Mouse (Mus musculus) heart, embryonic 11.5 days (tissue): Measurements from ENCODE around the gene Cpm. TPM values are rescaled to one million over a fixed set of nuclear protein-coding genes. Genes with fewer than 3 reads are reported as not detected.

Experiments
- ATAC-seq: fragments of 200-750 bp; cut with Nextera tagmentation; replicated peaks from 2 replicates; pipeline ENCODE4 v1.8.0; 2017; ENCODE audit warnings: moderate library complexity; ENCODE audit not compliant: insufficient number of reproducible peaks, low FRiP score, low TSS enrichment
- H3K27ac ChIP-seq: fragments of 300-500 bp; sonication (generic); 2 replicates; pipeline ENCODE4 v1.5.1; 2014; ENCODE audit warnings: mild to moderate bottlenecking, low read depth, low read length
- H3K27me3 ChIP-seq: fragments of 300-500 bp; sonication (generic); 2 replicates; pipeline ENCODE4 v1.6.1; 2014; ENCODE audit warnings: mild to moderate bottlenecking, low read length, mixed read lengths; ENCODE audit not compliant: control insufficient read depth, insufficient read depth
- H3K36me3 ChIP-seq: fragments of 300-500 bp; sonication (generic); 2 replicates; pipeline ENCODE4 v1.6.1; 2014; ENCODE audit warnings: mild to moderate bottlenecking, low read length, moderate library complexity, mixed read lengths; ENCODE audit not compliant: control insufficient read depth, insufficient read depth
- H3K4me1 ChIP-seq: fragments of 300-500 bp; sonication (generic); 2 replicates; pipeline ENCODE4 v1.6.1; 2014; ENCODE audit warnings: low read length; ENCODE audit not compliant: control insufficient read depth, insufficient read depth
- H3K4me2 ChIP-seq: fragments of 300-500 bp; sonication (generic); 2 replicates; pipeline ENCODE4 v1.6.1; 2014; ENCODE audit warnings: mild to moderate bottlenecking, moderate library complexity
- H3K4me3 ChIP-seq: fragments of 300-500 bp; sonication (generic); 2 replicates; pipeline ENCODE4 v1.5.1; 2014; ENCODE audit warnings: low read depth, low read length
- H3K9ac ChIP-seq: fragments of 300-500 bp; sonication (generic); 2 replicates; pipeline ENCODE4 v1.6.1; 2014; ENCODE audit warnings: mild to moderate bottlenecking, low read depth, low read length, moderate library complexity
- H3K9me3 ChIP-seq: fragments of 300-500 bp; sonication (generic); replicated peaks from 2 replicates; pipeline ENCODE4 v1.6.1; 2016; ENCODE audit warnings: low read length; ENCODE audit not compliant: control insufficient read depth
- WGBS: fragments of 180-500 bp; shearing (Covaris S2); extraction: QIAGEN DNeasy Blood & Tissue Kit; methylation state at CpG from one replicate; pipeline ENCODE4 v1.1.7; 2014; ENCODE audit not compliant: insufficient replicate concordance; 5-methylcytosine and 5-hydroxymethylcytosine counted together
- polyA plus RNA-seq: library from polyadenylated mRNA; unstranded; fragments of >200 nt; fragmentation: Nextera tagmentation; extraction: Ambion mirVana; gene quantifications from 2 replicates; pipeline ENCODE4 v1.2.1, GENCODE M21; 2014

Gene Cpm
- polyA plus RNA-seq, 1 experiment from 2014 or later, result 4.1 TPM

DNA sequence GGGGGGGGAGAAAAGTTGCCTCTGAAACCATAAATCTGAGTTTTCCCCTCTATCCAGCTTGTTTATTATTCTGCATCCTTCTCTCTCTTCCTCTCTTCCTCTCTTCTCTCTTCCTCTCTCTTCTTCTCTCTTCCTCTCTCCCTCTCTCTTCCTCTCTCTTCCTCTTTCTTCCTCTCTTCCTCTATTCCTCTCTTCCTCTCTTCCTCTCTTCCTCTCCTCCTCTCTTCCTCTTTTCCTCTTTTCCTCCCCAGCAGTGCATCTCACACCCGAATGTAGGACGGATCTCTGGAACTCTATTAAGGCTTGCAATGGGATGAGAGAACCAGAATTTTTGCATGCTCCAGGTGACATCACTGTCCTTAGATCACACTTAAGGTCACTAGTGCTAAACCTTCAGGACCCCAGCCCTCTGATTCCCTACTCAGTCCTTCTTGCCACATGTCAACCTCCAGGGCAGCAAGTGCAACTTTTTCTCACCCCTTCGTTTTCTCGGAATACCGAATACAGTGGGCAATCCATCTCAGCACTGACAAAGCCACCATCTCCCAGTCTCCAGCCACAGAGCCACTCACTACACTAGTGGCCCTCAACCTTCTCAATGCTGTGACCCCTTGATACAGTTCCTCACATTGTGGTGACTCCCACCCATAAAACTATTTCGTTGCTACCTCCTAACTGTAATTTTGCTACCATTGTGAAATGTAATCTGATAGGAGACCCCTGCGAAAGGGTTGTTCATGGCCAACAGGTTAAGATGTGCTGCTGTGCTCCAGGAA is 2.3 kb upstream of the Cpm start:
- no peak overlapping the region for H3K27ac ChIP-seq
- H3K36me3 ChIP-seq, result no peaks in the 10 kb centered on the region
- ATAC-seq, result no peak
- peaks cover 4% of the 10 kb centered on the region; the same call in 1 of the 2 replicates for H3K4me1 ChIP-seq
- 69% methylated on average over 7 of the region's 7 CpGs for WGBS
- H3K9me3 ChIP-seq, result no peaks in the 10 kb centered on the region
- no peak overlapping the region for H3K4me3 ChIP-seq
- H3K27me3 ChIP-seq, result peaks cover 41% of the 10 kb centered on the region
- H3K4me2 ChIP-seq, result no peak overlapping the region
- no peak overlapping the region for H3K9ac ChIP-seq

DNA sequence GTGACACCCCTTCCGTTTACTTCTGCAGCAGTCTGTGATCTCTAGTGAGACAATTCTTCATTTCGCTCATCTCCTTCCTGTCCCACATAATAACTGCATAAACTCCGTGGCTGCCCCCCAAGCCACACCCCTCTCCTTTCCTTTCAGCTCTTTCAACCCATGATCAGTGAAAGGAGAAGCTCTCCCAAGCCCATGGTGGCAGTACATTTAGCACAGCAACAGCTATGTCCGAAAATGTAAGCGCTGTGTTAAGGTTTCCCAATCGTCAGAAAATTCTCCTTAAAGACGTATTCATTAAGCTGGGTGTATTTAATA is 1.7 kb upstream of the Cpm start:
- Histone ChIP-seq H3K4me3 (no peak overlapping the region), H3K4me1 (peaks cover 4% of the 10 kb centered on the region; the same call in 1 of the 2 replicates), H3K9ac (no peak overlapping the region), H3K4me2 (no peak overlapping the region), H3K27ac (no peak overlapping the region), H3K27me3 (peaks cover 41% of the 10 kb centered on the region), H3K9me3 (no peaks in the 10 kb centered on the region), H3K36me3 (no peaks in the 10 kb centered on the region)
- no peak for ATAC-seq
- 55% methylated on average over 7 of the region's 7 CpGs for WGBS

DNA sequence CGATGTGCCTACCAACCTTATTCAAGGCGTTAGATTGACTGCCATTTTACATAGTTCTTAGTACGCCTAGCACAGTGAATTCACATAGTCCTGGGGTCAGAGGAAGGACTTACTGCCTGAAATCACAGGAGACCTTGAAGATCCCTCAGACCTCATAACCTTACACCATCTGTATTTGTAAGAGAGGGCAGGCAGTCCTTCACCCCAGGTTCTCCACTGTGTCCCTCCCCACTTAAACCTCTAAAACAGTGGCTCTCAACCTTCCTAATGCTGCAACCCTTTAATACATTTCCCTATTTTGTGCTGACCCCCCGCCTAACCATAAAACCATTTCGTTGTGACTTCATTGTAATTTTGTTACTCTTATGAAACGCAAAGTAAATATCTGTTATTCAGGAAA is 1.4 kb upstream of the Cpm start:
- Histone ChIP-seq H3K9ac (no peak overlapping the region), H3K36me3 (no peaks in the 10 kb centered on the region), H3K27me3 (peaks cover 41% of the 10 kb centered on the region), H3K9me3 (no peaks in the 10 kb centered on the region), H3K4me2 (no peak overlapping the region), H3K4me3 (no peak overlapping the region; the same call in 1 of the 2 replicates), H3K4me1 (peaks cover 4% of the 10 kb centered on the region; the same call in 1 of the 2 replicates), H3K27ac (no peak overlapping the region)
- ATAC-seq, result no peak
- 45% methylated on average over 6 of the region's 6 CpGs for WGBS

DNA sequence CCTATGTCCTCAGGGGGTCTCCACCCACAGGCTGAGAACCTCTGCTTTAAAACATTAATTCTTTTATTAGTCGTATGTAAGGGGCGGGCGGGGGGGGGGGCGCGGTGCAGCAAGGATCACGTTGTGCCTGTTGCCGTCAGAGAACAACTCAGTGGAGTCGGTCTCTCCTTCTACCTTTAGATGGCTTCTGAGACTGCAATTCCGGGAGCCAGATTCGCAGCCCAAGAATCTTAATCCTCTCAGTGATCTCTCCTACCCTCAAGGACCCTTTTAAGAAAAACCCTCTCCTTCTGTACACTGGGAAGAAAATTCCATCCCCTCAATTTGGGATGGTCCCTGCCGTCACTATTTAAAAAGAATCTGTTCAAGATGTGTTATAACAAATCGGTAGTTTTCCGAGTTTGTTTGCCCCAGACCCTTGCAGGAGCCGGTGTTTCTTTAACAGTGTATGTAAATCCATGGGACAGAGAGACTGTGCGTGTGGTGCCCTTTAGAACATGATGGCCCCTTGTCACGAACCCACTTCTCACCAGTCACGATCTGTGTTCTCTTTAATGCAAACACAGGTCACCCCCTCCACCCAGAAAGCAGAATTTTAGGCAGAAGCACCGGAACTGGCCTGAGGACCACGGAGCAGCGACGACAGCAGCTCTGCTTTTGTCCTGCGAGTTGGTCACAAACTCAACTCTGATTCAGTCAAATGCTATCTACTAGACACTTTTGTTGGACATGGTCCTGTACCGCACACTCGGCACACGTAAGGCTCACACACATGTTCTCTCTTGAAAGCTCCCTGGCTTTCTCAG is 734 bp upstream of the Cpm start:
- Histone ChIP-seq H3K36me3 (no peaks in the 10 kb centered on the region), H3K9ac (no peak overlapping the region), H3K27ac (no peak overlapping the region), H3K9me3 (no peaks in the 10 kb centered on the region), H3K4me3 (peak overlapping the region; percentile 64), H3K4me1 (peaks cover 4% of the 10 kb centered on the region; the same call in 1 of the 2 replicates), H3K4me2 (peak overlapping the region; percentile 96), H3K27me3 (peaks cover 41% of the 10 kb centered on the region)
- no peak for ATAC-seq
- 4% methylated on average over 25 of the region's 25 CpGs for WGBS

DNA sequence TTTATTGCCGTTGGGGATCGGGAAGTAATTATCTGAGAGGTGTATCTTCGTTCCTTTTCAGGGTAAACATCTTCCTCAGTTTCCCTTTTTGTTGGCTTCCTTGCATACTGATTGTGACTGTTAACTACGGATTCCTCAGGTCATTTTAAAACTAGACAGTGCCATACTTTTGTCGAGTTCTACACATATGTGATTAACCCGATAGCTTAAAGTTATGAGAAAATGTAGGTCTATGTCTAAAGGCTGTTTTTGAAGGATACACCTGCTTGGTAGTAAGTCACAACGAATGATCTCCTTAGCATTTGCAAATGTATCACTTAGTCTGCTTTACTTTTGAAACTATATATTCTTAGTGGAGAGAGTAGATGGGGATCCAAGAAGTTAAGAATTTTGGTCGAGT is 876 bp downstream of the Cpm start:
- H3K27ac ChIP-seq, result no peak overlapping the region
- no peaks in the 10 kb centered on the region for H3K9me3 ChIP-seq
- H3K36me3 ChIP-seq, result no peaks in the 10 kb centered on the region
- no peak overlapping the region for H3K4me3 ChIP-seq
- no peak for ATAC-seq
- no peak overlapping the region for H3K9ac ChIP-seq
- whole genome bisulfite sequencing, result 26% methylated on average over 8 of the region's 8 CpGs
- H3K4me1 ChIP-seq, result peaks cover 4% of the 10 kb centered on the region; the same call in 1 of the 2 replicates
- H3K4me2 ChIP-seq, result peak overlapping the region; percentile 96; the same call in 1 of the 2 replicates
- peaks cover 41% of the 10 kb centered on the region for H3K27me3 ChIP-seq

DNA sequence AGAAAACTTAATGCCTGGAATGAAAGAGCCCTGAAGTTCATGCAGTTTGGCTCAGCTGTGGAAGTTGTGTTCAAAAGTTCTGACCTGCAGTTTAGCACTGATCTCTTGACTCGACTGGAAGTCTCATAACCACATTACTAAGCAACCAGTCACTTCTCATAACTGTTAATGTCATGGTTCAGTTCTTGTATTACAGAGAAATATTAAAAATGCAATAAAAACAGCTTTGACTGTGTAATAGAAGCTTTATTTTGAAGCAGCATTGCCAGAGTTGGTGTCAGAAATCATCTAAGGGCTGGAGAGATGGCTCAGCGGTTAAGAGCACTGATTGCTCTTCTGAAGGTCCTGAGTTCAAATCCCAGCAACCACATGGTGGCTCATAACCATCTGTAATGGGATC is 1.5 kb downstream of the Cpm start:
- no peaks in the 10 kb centered on the region for H3K36me3 ChIP-seq
- H3K4me3 ChIP-seq, result no peak overlapping the region
- H3K27ac ChIP-seq, result no peak overlapping the region
- peaks cover 41% of the 10 kb centered on the region for H3K27me3 ChIP-seq
- peaks cover 4% of the 10 kb centered on the region; the same call in 1 of the 2 replicates for H3K4me1 ChIP-seq
- H3K9ac ChIP-seq, result no peak overlapping the region
- no peak for ATAC-seq
- no peak overlapping the region for H3K4me2 ChIP-seq
- no peaks in the 10 kb centered on the region for H3K9me3 ChIP-seq
- 60% methylated on average over 2 of the region's 2 CpGs for WGBS

DNA sequence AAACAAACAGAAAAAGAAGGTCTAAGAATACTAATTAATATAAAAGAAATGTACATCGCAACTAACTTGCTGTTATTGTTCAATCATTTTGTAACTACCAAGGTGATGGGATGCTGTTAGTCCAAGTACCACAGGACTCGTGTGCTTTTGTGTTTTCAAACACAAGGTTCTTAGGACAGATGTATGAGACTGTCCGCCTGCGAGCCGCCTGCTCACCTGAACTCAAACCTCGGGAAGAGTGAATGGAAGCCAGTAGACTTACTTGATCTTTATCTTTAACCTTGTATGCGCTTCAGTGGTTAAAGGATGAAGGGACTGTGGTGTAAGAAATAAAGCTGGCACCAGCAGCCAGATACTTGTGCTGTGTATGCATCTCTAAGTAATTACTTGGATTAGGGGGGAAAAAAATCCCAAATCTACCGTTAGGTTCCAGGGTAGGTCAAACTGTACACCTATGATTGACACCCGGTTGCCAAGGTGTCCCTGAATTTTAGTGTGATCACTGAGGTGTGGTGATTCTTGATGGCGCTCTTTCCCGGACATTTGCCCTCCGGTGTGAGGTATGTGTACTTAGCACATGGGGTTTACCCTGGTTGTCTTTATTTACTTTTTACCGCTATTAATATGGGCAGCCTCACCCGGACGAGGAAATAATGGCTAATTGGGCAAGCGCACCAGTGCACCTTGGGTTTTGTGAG is 2.4 kb downstream of the Cpm start:
- no peak overlapping the region for H3K4me3 ChIP-seq
- H3K27me3 ChIP-seq, result peaks cover 41% of the 10 kb centered on the region
- H3K9me3 ChIP-seq, result no peaks in the 10 kb centered on the region
- no peak overlapping the region for H3K9ac ChIP-seq
- 77% methylated on average over 16 of the region's 16 CpGs for WGBS
- no peak overlapping the region for H3K4me2 ChIP-seq
- H3K4me1 ChIP-seq, result peaks cover 4% of the 10 kb centered on the region; the same call in 1 of the 2 replicates
- ATAC-seq, result no peak
- no peaks in the 10 kb centered on the region for H3K36me3 ChIP-seq
- no peak overlapping the region for H3K27ac ChIP-seq

DNA sequence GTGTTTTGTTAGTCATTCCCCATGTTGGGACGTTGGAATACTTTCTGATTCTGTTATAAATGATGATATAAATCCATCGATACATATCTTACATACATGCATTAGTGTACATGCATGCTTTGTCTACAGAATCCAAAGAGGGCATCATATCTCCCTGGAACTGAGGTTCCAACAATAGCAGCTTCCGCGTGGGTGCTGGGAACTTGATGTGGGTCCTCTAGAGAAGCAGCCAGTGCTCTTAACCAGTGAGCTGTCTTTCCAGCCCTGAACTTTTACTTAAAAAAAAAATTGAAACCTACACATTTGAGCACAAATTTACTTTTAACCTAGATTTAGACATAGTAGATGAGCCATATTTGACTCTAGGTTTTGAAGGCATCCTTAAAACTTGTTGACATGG is 3.1 kb downstream of the Cpm start:
- Histone ChIP-seq H3K4me3 (no peak overlapping the region), H3K9me3 (no peaks in the 10 kb centered on the region), H3K36me3 (no peaks in the 10 kb centered on the region), H3K27me3 (peaks cover 36% of the 10 kb centered on the region), H3K27ac (no peak overlapping the region), H3K4me2 (no peak overlapping the region), H3K4me1 (peaks cover 4% of the 10 kb centered on the region; the same call in 1 of the 2 replicates), H3K9ac (no peak overlapping the region)
- WGBS, result 78% methylated on average over 4 of the region's 4 CpGs
- ATAC-seq, result no peak
